ENCODE assay signal across 18 mouse cellular contexts in the genomic region with DNA sequence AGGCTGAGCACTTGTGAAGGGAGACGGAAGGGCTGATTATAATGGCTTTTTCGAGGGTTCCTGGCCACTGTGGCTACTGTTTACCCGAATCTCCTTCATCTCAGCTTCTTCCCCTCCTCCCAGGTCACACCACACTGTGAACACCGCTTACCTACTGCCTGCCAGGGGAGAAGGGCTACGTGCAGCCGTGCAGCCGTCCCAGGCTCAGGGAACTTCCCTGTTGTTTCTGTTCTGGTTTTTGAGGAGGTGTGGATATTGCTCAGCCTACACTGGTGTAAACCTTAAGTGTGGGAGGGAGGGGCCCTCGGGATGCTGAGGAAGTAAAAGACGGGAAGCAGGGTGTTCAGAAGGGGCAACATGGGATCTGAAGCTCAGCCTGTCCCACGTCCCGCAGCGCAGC. TPM values are rescaled to one million over a fixed set of nuclear protein-coding genes. Genes with fewer than 3 reads are reported as not detected.
A peak's percentile ranks its signal among the peaks of the same experiment; 100 is the strongest.
DNase-seq lines count a peak whose midpoint lies in the region; ATAC-seq and TF ChIP-seq lines count a peak whose summit lies in the region.
"Had no signal": no experiment of that assay in that cellular context is flagged by ENCODE, and none has a peak within 500 bp of the region (broad histone marks: within the 10 kb centered on the region; RNA-seq: fewer than 3 reads in every experiment).

No protein-coding gene starts in this region.

- TF ChIP-seq CTCF in CH12.LX (conservative IDR thresholded peaks at IDR 0.05 in 1 of 2, IDR thresholded peaks at IDR 0.05 in 1 of 2; ENCODE audit: low read depth in 2 of 2, low read length in 2 of 2) = no peak

- H3K36me3 ChIP-seq in hindbrain, embryonic 10.5 days = peaks cover 23% of the 10 kb centered on the region; the same call in 1 of the 2 replicates
- peaks cover 16% of the 10 kb centered on the region for H3K36me3 ChIP-seq in hindbrain, embryonic 14.5 days (replicated peaks; ENCODE audit: control insufficient read depth, insufficient read depth)
- no peaks in the 10 kb centered on the region for H3K36me3 ChIP-seq in lung, embryonic 16.5 days (ENCODE audit: control insufficient read depth, insufficient read depth, low read length)
- peaks cover 7 to 14% of the 10 kb centered on the region in 2 experiments for H3K36me3 ChIP-seq in CH12.LX (replicated peaks in 1 of 2; ENCODE audit: control insufficient read depth in 1 of 2, insufficient read depth in 1 of 2, low read length in 1 of 2)
- peaks cover 28% of the 10 kb centered on the region for H3K36me3 ChIP-seq in forebrain, embryonic 14.5 days (ENCODE audit: control insufficient read depth, insufficient read depth, low read length)
- H3K36me3 ChIP-seq: liver, embryonic 13.5 days had no signal

- H3K9ac ChIP-seq in hindbrain, embryonic 14.5 days = no peak overlapping the region
- H3K9ac ChIP-seq in lung, embryonic 16.5 days (ENCODE audit: low read length) = peak overlapping the region; percentile 40
- H3K9ac ChIP-seq in CH12.LX (ENCODE audit: insufficient read depth, low read depth) = no peak overlapping the region
- H3K9ac ChIP-seq in forebrain, embryonic 14.5 days (ENCODE audit: low read length) = peak overlapping the region; percentile 65
- H3K9ac ChIP-seq: liver, embryonic 13.5 days; neural tube, embryonic 15.5 days had no signal

- in situ Hi-C loops in CH12.LX (cut with MboI; ENCODE audit: low pct_ligation_motif_present, low pct_unique_long_range_greater_than_20kb, low sequenced_read_pairs) = no loop called here

- H3K79me2 ChIP-seq in CH12.LX (replicated peaks; ENCODE audit: control insufficient read depth, extremely low read depth, insufficient read depth, poor library complexity, severe bottlenecking) = no peaks in the 10 kb centered on the region

- peak; percentile 60 for TF ChIP-seq EP300 in CH12.LX (IDR thresholded peaks at IDR 0.05; ENCODE audit: low read length)

- H3K27ac ChIP-seq in hindbrain, embryonic 10.5 days = peak overlapping the region; percentile 86; the same call in 1 of the 2 replicates
- no peak overlapping the region for H3K27ac ChIP-seq in hindbrain, embryonic 14.5 days
- no peak overlapping the region for H3K27ac ChIP-seq in lung, embryonic 16.5 days (ENCODE audit: low read length)
- no peak overlapping the region for H3K27ac ChIP-seq in CH12.LX (ENCODE audit: insufficient read depth, low read depth)
- H3K27ac ChIP-seq in forebrain, embryonic 14.5 days (ENCODE audit: low read depth, low read length) = no peak overlapping the region
- H3K27ac ChIP-seq: liver, embryonic 13.5 days had no signal

- DNase-seq in hindbrain, embryonic 10.5 days (ENCODE audit: low spot score) = no peak
- DNase-seq in hindbrain, embryonic 14.5 days (ENCODE audit: low spot score) = no peak
- no peak for DNase-seq in lung, postnatal 14 days
- no peak for DNase-seq in CH12.LX (ENCODE audit: extremely low read depth)
- no peak for DNase-seq in forebrain, embryonic 14.5 days (ENCODE audit: low spot score)
- no peak for DNase-seq in urinary bladder, postnatal 4 days (ENCODE audit: low spot score in 2 of 2)
- no peak for DNase-seq in adrenal gland, adult 2 months
- DNase-seq: adrenal gland, postnatal 10 days; cerebellum, adult 18-20 months; kidney, postnatal 36 days; liver, embryonic 13.5 days; lung, postnatal 10 days; right cerebral cortex, postnatal 4 days had no signal

- H3K4me1 ChIP-seq in hindbrain, embryonic 10.5 days (replicated peaks) = peaks cover 69% of the 10 kb centered on the region
- H3K4me1 ChIP-seq in hindbrain, embryonic 14.5 days (replicated peaks; ENCODE audit: control insufficient read depth, insufficient read depth, low read length) = peaks cover 34% of the 10 kb centered on the region
- H3K4me1 ChIP-seq in lung, embryonic 16.5 days (replicated peaks; ENCODE audit: control insufficient read depth, insufficient read depth, low read length) = peaks cover 29% of the 10 kb centered on the region
- H3K4me1 ChIP-seq in CH12.LX (ENCODE audit: control insufficient read depth in 1 of 2, insufficient read depth in 2 of 2) = peaks cover 24 to 74% of the 10 kb centered on the region in 2 experiments
- peaks cover 39% of the 10 kb centered on the region for H3K4me1 ChIP-seq in forebrain, embryonic 14.5 days (ENCODE audit: control insufficient read depth, insufficient read depth, low read length)

- no peak for TF ChIP-seq RAD21 in CH12.LX (IDR thresholded peaks at IDR 0.05; ENCODE audit: low read depth, low read length)

- TF ChIP-seq POLR2A in CH12.LX (IDR thresholded peaks at IDR 0.05; ENCODE audit: low read depth, low read length) = no peak; the same call in 1 of the 2 replicates

- dilution Hi-C loops in CH12.LX (cut with MboI; ENCODE audit: extremely low pct_ligation_motif_present, extremely low pct_unique_long_range_greater_than_20kb, low sequenced_read_pairs) = no loop called here

- no peak for ATAC-seq in hindbrain, embryonic 14.5 days (ENCODE audit: low FRiP score)
- ATAC-seq in lung, embryonic 16.5 days (ENCODE audit: low read depth) = no peak
- no peak for ATAC-seq in forebrain, embryonic 14.5 days
- ATAC-seq: inflammation-experienced regulatory T-cells, adult 6 months had no signal

- H3K27me3 ChIP-seq in hindbrain, embryonic 10.5 days (ENCODE audit: insufficient read depth, poor library complexity, severe bottlenecking) = peaks cover 58% of the 10 kb centered on the region
- H3K27me3 ChIP-seq in hindbrain, embryonic 14.5 days (ENCODE audit: control insufficient read depth, insufficient read depth, low read length) = peaks cover 18% of the 10 kb centered on the region
- H3K27me3 ChIP-seq in lung, embryonic 16.5 days (ENCODE audit: control insufficient read depth, insufficient read depth, low read depth, low read length) = peaks cover 25% of the 10 kb centered on the region
- peaks cover 16% of the 10 kb centered on the region for H3K27me3 ChIP-seq in CH12.LX (replicated peaks)
- peaks cover 8% of the 10 kb centered on the region for H3K27me3 ChIP-seq in forebrain, embryonic 14.5 days (replicated peaks; ENCODE audit: control insufficient read depth, insufficient read depth, low read length)

- H3K9me3 ChIP-seq in hindbrain, embryonic 10.5 days = no peaks in the 10 kb centered on the region
- H3K9me3 ChIP-seq in hindbrain, embryonic 14.5 days (ENCODE audit: control insufficient read depth, low read length) = no peaks in the 10 kb centered on the region
- no peaks in the 10 kb centered on the region for H3K9me3 ChIP-seq in lung, embryonic 16.5 days (ENCODE audit: control insufficient read depth, low read length)
- H3K9me3 ChIP-seq in CH12.LX (replicated peaks; ENCODE audit: low read length) = no peaks in the 10 kb centered on the region
- no peaks in the 10 kb centered on the region for H3K9me3 ChIP-seq in forebrain, embryonic 14.5 days (replicated peaks; ENCODE audit: control insufficient read depth, low read length)
- H3K9me3 ChIP-seq: liver, embryonic 13.5 days; neural tube, embryonic 15.5 days had no signal

- H3K4me3 ChIP-seq in hindbrain, embryonic 10.5 days = peak overlapping the region; percentile 58; the same call in 1 of the 2 replicates
- no peak overlapping the region for H3K4me3 ChIP-seq in hindbrain, embryonic 14.5 days (replicated peaks; ENCODE audit: low read length)
- H3K4me3 ChIP-seq in lung, embryonic 16.5 days (ENCODE audit: low read length) = no peak overlapping the region
- H3K4me3 ChIP-seq in CH12.LX (replicated peaks in 1 of 3; ENCODE audit: low read depth in 2 of 3, low read length in 2 of 3, poor library complexity in 1 of 3) = peak overlapping the region in 2 of 3 experiments; percentile 4 to 58
- no peak overlapping the region for H3K4me3 ChIP-seq in forebrain, embryonic 14.5 days (ENCODE audit: low read depth, low read length)
- H3K4me3 ChIP-seq: liver, embryonic 13.5 days; neural tube, embryonic 15.5 days had no signal

- 57% methylated on average over 12 of the region's 12 CpGs for WGBS in hindbrain, embryonic 10.5 days
- 70% methylated on average over 12 of the region's 12 CpGs for WGBS in hindbrain, embryonic 14.5 days
- 34% methylated on average over 12 of the region's 12 CpGs for WGBS in lung, embryonic 16.5 days
- 69% methylated on average over 12 of the region's 12 CpGs for WGBS in forebrain, embryonic 14.5 days

- H3K4me2 ChIP-seq in hindbrain, embryonic 14.5 days (replicated peaks) = no peak overlapping the region
- peak overlapping the region; percentile 16; the same call in 1 of the 2 replicates for H3K4me2 ChIP-seq in lung, embryonic 16.5 days (ENCODE audit: low read depth, low read length)
- H3K4me2 ChIP-seq in CH12.LX (ENCODE audit: insufficient read depth, low read depth, poor library complexity, severe bottlenecking) = no peak overlapping the region
- peak overlapping the region; percentile 99 for H3K4me2 ChIP-seq in forebrain, embryonic 14.5 days (ENCODE audit: low read length)
- H3K4me2 ChIP-seq: liver, embryonic 13.5 days had no signal

RNA-seq across cellular contexts. Expression of a gene that starts 1.8 kb away (rescaled TPM):
- polyA plus RNA-seq in hindbrain, embryonic 10.5 days (2016; fragmentation: Nextera tagmentation; extraction: Ambion mirVana) = 15.1 and 29.1 TPM in 2 replicates
- 13.1 and 16.2 TPM in 2 replicates for polyA plus RNA-seq in hindbrain, embryonic 14.5 days (2014; fragmentation: Nextera tagmentation; extraction: Ambion mirVana)
- 22.1 and 24.6 TPM in 2 replicates for polyA plus RNA-seq in lung, embryonic 16.5 days (2015; fragmentation: Nextera tagmentation; extraction: Ambion mirVana)
- total RNA-seq in CH12.LX (2012; rRNA removed) (0.67 and 2.6 TPM in 2 replicates), CH12.LX (2014; rRNA removed) (2.0 and 3.0 TPM in 2 replicates)
- polyA plus RNA-seq in CH12.LX (2012; ENCODE audit: insufficient read length, low read depth) = 0.12 and 0.26 TPM in 2 replicates
- 7.3 and 8.7 TPM in 2 replicates for polyA plus RNA-seq in forebrain, embryonic 14.5 days (2014; fragmentation: Nextera tagmentation; extraction: Ambion mirVana)
- under 1 TPM in 1 of 2 experiments, not detected in 1; 0.14 TPM for total RNA-seq in adrenal gland, adult 2 months (2021)
- polyA plus RNA-seq in adrenal gland, adult 2 months (2012; rRNA removed) = 0.19 and 0.26 TPM in 2 replicates
- polyA plus RNA-seq: inflammation-experienced regulatory T-cells, adult 6 months had no signal

RNA-seq across cellular contexts. Expression of a gene that starts 30.0 kb away (rescaled TPM):
- 52.2 and 79.2 TPM in 2 replicates for polyA plus RNA-seq in hindbrain, embryonic 10.5 days (2016; fragmentation: Nextera tagmentation; extraction: Ambion mirVana)
- 115 and 118 TPM in 2 replicates for polyA plus RNA-seq in hindbrain, embryonic 14.5 days (2014; fragmentation: Nextera tagmentation; extraction: Ambion mirVana)
- polyA plus RNA-seq in lung, embryonic 16.5 days (2015; fragmentation: Nextera tagmentation; extraction: Ambion mirVana) = 62.8 and 68.5 TPM in 2 replicates
- total RNA-seq in CH12.LX (2012; rRNA removed) (34.0 and 42.1 TPM in 2 replicates), CH12.LX (2014; rRNA removed) (32.2 and 38.8 TPM in 2 replicates)
- 51.8 and 57.6 TPM in 2 replicates for polyA plus RNA-seq in CH12.LX (2012; ENCODE audit: insufficient read length, low read depth)
- polyA plus RNA-seq in forebrain, embryonic 14.5 days (2014; fragmentation: Nextera tagmentation; extraction: Ambion mirVana) = 107 and 114 TPM in 2 replicates
- 10 to 100 TPM; 64.9 to 67.6 TPM for total RNA-seq in adrenal gland, adult 2 months (2021)
- 21.8 and 26.7 TPM in 2 replicates for polyA plus RNA-seq in adrenal gland, adult 2 months (2012; rRNA removed)

RNA-seq across cellular contexts. Expression of a gene that starts 56.3 kb away (rescaled TPM):
- polyA plus RNA-seq in hindbrain, embryonic 10.5 days (2016; fragmentation: Nextera tagmentation; extraction: Ambion mirVana) = 0.11 and 0.33 TPM in 2 replicates
- 0.55 and 0.57 TPM in 2 replicates for polyA plus RNA-seq in hindbrain, embryonic 14.5 days (2014; fragmentation: Nextera tagmentation; extraction: Ambion mirVana)
- polyA plus RNA-seq in lung, embryonic 16.5 days (2015; fragmentation: Nextera tagmentation; extraction: Ambion mirVana) = 0.21 and 0.25 TPM in 2 replicates
- 0.38 and 0.85 TPM in 2 replicates for total RNA-seq in CH12.LX (2012; rRNA removed)
- total RNA-seq in CH12.LX (2014; rRNA removed) = 0.21 TPM in 1 of 2 replicates, not detected in the other
- 1.6 and 1.7 TPM in 2 replicates for polyA plus RNA-seq in CH12.LX (2012; ENCODE audit: insufficient read length, low read depth)
- polyA plus RNA-seq in forebrain, embryonic 14.5 days (2014; fragmentation: Nextera tagmentation; extraction: Ambion mirVana) = 0.09 and 0.11 TPM in 2 replicates
- total RNA-seq in adrenal gland, adult 2 months (2021) = under 1 TPM in 1 of 2 experiments, not detected in 1; 0.24 TPM
- polyA plus RNA-seq in adrenal gland, adult 2 months (2012; rRNA removed) = 0.90 and 1.1 TPM in 2 replicates
- total RNA-seq: layer of hippocampus, postnatal 25 days; left cerebral cortex, postnatal 25 days had no signal
- polyA plus RNA-seq: inflammation-experienced regulatory T-cells, adult 6 months; liver, embryonic 13.5 days had no signal

Comparison
In these comparisons a context has a peak if more than half of its experiments do, and no peak if none do; other contexts are left out.
1. H3K4me3 ChIP-seq: peak in hindbrain, embryonic 10.5 days (single experiment) and CH12.LX (2 of 3); none in hindbrain, embryonic 14.5 days (single experiment), lung, embryonic 16.5 days (single experiment) and forebrain, embryonic 14.5 days (single experiment).
2. H3K4me2 ChIP-seq: peak in lung, embryonic 16.5 days (single experiment) and forebrain, embryonic 14.5 days (single experiment); none in hindbrain, embryonic 14.5 days (single experiment) and CH12.LX (single experiment).
3. H3K9ac ChIP-seq: peak in lung, embryonic 16.5 days (single experiment) and forebrain, embryonic 14.5 days (single experiment); none in hindbrain, embryonic 14.5 days (single experiment) and CH12.LX (single experiment).